Mouse (Mus musculus): ENCODE results near the gene 3110082I17Rik.

DNA sequence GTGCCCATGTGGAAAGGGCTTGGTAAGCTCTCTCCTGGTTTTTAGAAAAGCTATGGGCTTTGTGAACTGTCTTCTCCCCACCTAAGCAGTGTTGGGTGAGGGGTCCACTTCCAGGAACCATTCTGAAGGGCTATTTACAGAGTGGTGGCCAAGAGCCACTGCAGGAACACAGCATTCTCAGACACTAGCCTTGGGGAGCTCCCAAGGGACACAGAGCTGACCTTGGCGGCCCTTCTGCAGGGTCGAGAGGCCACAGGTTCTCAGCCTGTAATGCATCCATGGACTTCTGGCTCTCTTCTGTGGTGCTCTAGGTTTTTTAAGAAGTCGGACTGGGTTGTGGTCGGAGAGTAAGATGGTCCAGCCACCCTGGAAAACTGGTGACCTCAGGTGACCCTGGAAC lies 50.3 kb downstream of the 3110082I17Rik start:
- TF ChIP-seq CTCF (IDR thresholded peaks at IDR 0.05; ENCODE audit: low read depth, low read length) (no peak), POLR2A (IDR thresholded peaks at IDR 0.05; ENCODE audit: extremely low read depth, insufficient read depth, low read length) (no peak)
